Mouse (Mus musculus) ES-E14 (cell line): ENCODE measurements around the gene Gtf3c1. TPM values are rescaled to one million over a fixed set of nuclear protein-coding genes. Genes with fewer than 3 reads are reported as not detected.

Experiments
- DNase-seq: peaks from one replicate; pipeline ENCODE4 v3.0.0-alpha.2; 2013; ENCODE audit warnings: low read depth, low spot score
- H3K27ac ChIP-seq: 2 replicates; pipeline ENCODE4 v1.5.1; 2012; ENCODE audit warnings: low read depth, mild to moderate bottlenecking, low read length, moderate library complexity, mixed read lengths; ENCODE audit not compliant: poor library complexity, insufficient read depth, severe bottlenecking
- H3K36me3 ChIP-seq: 2 replicates; pipeline ENCODE4 v1.6.1; 2012; ENCODE audit warnings: mild to moderate bottlenecking, low read length, moderate library complexity, mixed read lengths; ENCODE audit not compliant: control insufficient read depth, poor library complexity, insufficient read depth, severe bottlenecking
- H3K4me1 ChIP-seq, 2 experiments: fragments of 150-350 bp in 1 of 2; sonication (generic) in 1 of 2; 2 replicates each; pipeline ENCODE4 v1.6.1; 2012; ENCODE audit warnings: low read length in 2 of 2, mild to moderate bottlenecking in 1 of 2, mixed read lengths in 1 of 2; ENCODE audit not compliant: control insufficient read depth in 2 of 2, insufficient read depth in 2 of 2, poor library complexity in 1 of 2
- H3K4me3 ChIP-seq, 2 experiments: fragments of 150-350 bp in 1 of 2; sonication (generic) in 1 of 2; 2 replicates each; pipeline ENCODE4 v1.5.1; 2012; ENCODE audit warnings: low read length in 2 of 2, low read depth in 1 of 2, mild to moderate bottlenecking in 1 of 2, mixed read lengths in 1 of 2; ENCODE audit not compliant: insufficient read depth in 1 of 2, poor library complexity in 1 of 2, severe bottlenecking in 1 of 2
- H3K9ac ChIP-seq: 2 replicates; pipeline ENCODE4 v1.6.1; 2012; ENCODE audit warnings: low read depth, mild to moderate bottlenecking, low read length, mixed read lengths; ENCODE audit not compliant: poor library complexity, insufficient read depth, severe bottlenecking
- H3K9me3 ChIP-seq: fragments of 150-350 bp; sonication (generic); 2 replicates; pipeline ENCODE4 v1.6.1; 2012; ENCODE audit warnings: low read depth, mild to moderate bottlenecking, low read length; ENCODE audit not compliant: control insufficient read depth, insufficient read depth
- CHD2 ChIP-seq: IDR thresholded peaks from 2 replicates; pipeline ENCODE4 v1.6.1; 2014; ENCODE audit warnings: mild to moderate bottlenecking, low read depth, low read length, inconsistent platforms
- HCFC1 ChIP-seq: IDR thresholded peaks from 2 replicates; pipeline ENCODE4 v1.6.1; 2012; ENCODE audit warnings: low read length, inconsistent platforms, borderline replicate concordance; ENCODE audit not compliant: insufficient read depth
- MAFK ChIP-seq: IDR thresholded peaks from 2 replicates; pipeline ENCODE4 v1.6.1; 2014; ENCODE audit warnings: mild to moderate bottlenecking, low read depth, low read length, inconsistent platforms; ENCODE audit not compliant: insufficient read depth
- ZC3H11A ChIP-seq: IDR thresholded peaks from 2 replicates; pipeline ENCODE4 v1.6.1; 2012; ENCODE audit warnings: low read depth, mild to moderate bottlenecking, inconsistent platforms, low read length, borderline replicate concordance
- ZNF384 ChIP-seq: IDR thresholded peaks from 2 replicates; pipeline ENCODE4 v1.6.1; 2012; ENCODE audit warnings: low read depth, low read length, inconsistent platforms
- in situ Hi-C, 2 experiments: fragments of 600-800 bp; cut with MboI; formaldehyde crosslinking; loops; one replicate each; pipeline ENCODE4 v1.15.1; 2025; ENCODE audit warnings: low sequenced_read_pairs in 2 of 2, inconsistent platforms in 1 of 2; ENCODE audit not compliant: unreplicated experiment in 2 of 2
- total RNA-seq: library from RNA; depleted of rRNA; stranded (reverse); fragments of 300-350 nt; gene quantifications from 2 replicates; pipeline ENCODE4 v1.2.3, GENCODE M21; 2012

The Gtf3c1 gene
- total RNA-seq, 1 experiment: 83.5 TPM

DNA sequence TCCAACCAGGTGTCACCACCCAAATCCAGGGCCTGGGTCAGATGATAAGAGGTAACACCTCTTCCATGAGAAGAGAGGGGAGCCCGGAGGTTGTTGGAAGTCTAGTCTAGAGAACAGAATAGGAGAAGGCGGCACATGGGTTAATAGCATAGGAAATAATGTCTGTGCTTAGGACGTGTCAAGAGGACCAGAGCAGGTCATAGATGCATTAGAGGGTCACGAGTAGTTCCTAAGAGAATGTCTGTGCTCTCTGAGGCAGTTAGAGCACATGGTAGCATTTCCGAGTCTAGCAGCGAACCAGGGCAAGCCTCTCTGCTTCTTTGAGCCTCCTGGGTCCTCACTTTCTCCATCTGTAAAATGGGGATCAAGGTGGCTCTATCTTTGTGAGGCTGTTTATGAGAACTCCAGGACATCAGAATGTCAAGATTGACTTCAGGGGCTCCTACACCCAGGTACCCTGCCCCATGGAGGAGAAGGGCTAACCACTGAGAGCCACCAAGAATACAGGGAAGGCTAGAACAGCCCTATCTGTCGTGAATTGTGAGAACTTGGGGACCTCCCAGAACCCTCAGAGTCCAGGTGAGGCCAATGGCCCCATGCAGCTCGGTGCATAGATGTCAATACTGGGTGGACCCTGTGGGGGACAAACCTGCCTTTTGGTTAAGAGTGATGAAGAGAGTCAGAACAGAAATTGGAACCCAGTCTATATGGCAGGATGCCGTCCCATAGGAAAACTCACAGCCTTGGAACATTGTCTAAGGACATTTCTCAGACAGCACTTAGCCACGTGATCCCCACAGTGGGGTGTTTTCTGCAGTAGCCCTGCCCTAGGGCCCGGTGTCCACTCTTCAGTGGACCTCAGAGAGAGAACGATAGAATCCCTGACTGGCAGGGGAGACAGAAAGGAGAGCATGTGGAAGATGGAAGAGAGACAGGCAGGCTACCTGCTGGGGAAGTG is 102.9 kb downstream of the Gtf3c1 start:
- no peaks in the 10 kb centered on the region for H3K36me3 ChIP-seq
- no peak for TF ChIP-seq MAFK
- TF ChIP-seq ZC3H11A: no peak
- DNase-seq: no peak
- in situ Hi-C loops: no loop called here
- no peak overlapping the region for H3K27ac ChIP-seq
- H3K9me3 ChIP-seq: no peaks in the 10 kb centered on the region
- no peak overlapping the region for H3K4me3 ChIP-seq
- H3K9ac ChIP-seq: no peak overlapping the region
- no peaks in the 10 kb centered on the region for H3K4me1 ChIP-seq

DNA sequence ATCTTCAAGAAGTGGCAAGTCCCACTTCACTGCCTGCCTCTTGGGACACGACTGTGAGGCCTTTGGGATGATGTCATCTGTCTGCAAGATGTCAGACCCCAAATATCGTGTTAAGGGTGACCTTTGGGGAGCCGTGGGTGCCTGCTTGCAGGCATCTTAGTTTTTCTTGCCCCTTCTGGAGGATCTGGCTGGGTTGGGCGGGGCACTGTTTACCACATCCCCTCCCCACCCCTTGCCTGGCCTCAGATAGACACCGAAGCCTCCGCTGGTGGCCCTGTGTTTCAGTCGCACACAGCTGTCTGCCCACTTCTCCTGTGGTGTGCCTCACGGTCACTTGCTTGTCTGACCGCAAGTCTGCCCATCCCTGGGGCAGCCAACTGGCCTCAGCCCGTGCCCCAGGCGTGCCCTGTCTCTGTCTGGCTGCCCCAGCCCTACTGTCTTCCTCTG is 104.4 kb downstream of the Gtf3c1 start, which contains the start of gene Il21r:
Gene Il21r, plus strand, starts transcription at position 245 of the 447 bp plus-strand sequence.
- in situ Hi-C loops: no loop called here
- Histone ChIP-seq H3K4me1 (no peaks in the 10 kb centered on the region), H3K27ac (no peak within 1 kb of the TSS), H3K9me3 (no peaks in the 10 kb centered on the region), H3K4me3 (no peak within 1 kb of the TSS), H3K36me3 (no peaks in the 10 kb centered on the region), H3K9ac (no peak within 1 kb of the TSS)
- TF ChIP-seq MAFK: no peak
- no peak for TF ChIP-seq ZC3H11A
- no peak for TF ChIP-seq ZNF384
- DNase-seq: no peak

DNA sequence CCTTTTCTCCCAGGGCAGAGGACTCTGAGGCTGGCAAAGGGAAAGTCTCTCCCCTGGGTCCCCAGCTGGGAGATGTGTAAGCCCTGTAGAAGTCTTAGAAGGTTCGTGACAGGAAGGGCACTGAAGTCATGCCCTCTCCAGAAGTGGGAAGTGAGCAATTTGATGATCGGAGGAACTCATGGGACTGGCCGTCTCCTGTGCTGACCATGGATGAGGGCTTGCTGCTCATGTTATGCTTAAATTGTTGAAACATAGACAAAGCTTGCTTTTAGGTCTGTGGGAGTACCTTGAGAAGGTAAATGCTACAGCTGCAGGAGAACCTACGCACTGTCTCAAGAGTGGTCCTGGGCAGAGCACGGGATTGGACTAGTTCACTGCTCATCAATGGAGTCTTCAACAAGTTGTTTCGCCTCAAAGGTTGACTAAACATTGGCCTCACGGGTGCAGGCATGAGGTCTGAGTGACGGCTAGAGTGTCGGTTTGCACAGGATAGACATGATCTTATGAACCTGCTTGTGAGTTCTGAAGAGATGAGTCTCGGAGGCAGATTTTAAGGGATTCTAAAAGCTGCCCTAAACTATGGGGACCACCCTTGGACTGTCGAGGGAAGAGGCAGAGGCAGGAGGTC is 105.6 kb downstream of the Gtf3c1 start:
- in situ Hi-C loops: no loop called here
- TF ChIP-seq ZNF384 (no peak), MAFK (no peak), ZC3H11A (no peak), CHD2 (no peak), HCFC1 (no peak)
- no peak overlapping the region for H3K9ac ChIP-seq
- no peaks in the 10 kb centered on the region for H3K36me3 ChIP-seq
- H3K4me1 ChIP-seq: no peaks in the 10 kb centered on the region
- no peak overlapping the region for H3K27ac ChIP-seq
- no peak overlapping the region for H3K4me3 ChIP-seq
- no peak for DNase-seq
- no peaks in the 10 kb centered on the region for H3K9me3 ChIP-seq

DNA sequence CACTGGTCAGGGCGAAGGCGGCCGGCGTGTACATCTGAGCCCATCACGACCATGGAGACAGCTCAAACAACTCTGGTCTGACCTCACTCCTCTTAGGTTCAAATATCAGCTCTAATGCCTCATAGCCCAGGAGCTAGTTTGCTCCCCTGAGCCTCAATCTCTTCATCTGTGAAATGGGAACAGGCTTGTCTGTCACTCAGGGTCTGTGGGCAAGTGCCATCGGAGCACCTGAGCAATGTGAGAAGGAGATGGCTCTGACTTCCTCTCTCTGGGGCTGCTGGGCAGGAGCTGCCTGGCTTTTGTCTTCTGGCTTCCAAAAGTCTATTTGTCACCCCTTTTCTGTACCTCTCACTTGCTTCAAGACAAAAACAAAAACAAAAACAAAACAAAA is 106.3 kb downstream of the Gtf3c1 start:
- in situ Hi-C loops: no loop called here
- DNase-seq: no peak

More for the DNA sequence above, 106.3 kb downstream of the Gtf3c1 start:
- H3K4me1 ChIP-seq: no peaks in the 10 kb centered on the region
- H3K4me3 ChIP-seq: no peak overlapping the region
- H3K9me3 ChIP-seq: no peaks in the 10 kb centered on the region
- TF ChIP-seq ZC3H11A (no peak), HCFC1 (no peak), CHD2 (no peak), MAFK (no peak), ZNF384 (no peak)
- no peak overlapping the region for H3K27ac ChIP-seq
- no peak overlapping the region for H3K9ac ChIP-seq
- H3K36me3 ChIP-seq: no peaks in the 10 kb centered on the region
